Mouse (Mus musculus) cerebellum, postnatal 4 days (tissue): ENCODE data around the gene Rnf41.

Experiments
- DNase-seq, 2 experiments: peaks; one replicate each; pipeline ENCODE4 v3.0.0; 2022; ENCODE audit warnings: low spot score in 2 of 2, mixed read lengths in 1 of 2

Rnf41 gene

GRCm38 (mm10) chr10:128411211-128412054 lies at the start of gene Rnf41, which contains the start of gene Nabp2:
TSS of gene Rnf41 (plus strand) at chr10:128411657.
TSS of gene Nabp2 (minus strand) at chr10:128411492.
- DNase-seq = peak; percentile 90 to 96

- DNase-seq = no peak
Measured at GRCm38 (mm10) chr10:128361836-128362235, 49.6 kb upstream of the Rnf41 start.

DNA sequence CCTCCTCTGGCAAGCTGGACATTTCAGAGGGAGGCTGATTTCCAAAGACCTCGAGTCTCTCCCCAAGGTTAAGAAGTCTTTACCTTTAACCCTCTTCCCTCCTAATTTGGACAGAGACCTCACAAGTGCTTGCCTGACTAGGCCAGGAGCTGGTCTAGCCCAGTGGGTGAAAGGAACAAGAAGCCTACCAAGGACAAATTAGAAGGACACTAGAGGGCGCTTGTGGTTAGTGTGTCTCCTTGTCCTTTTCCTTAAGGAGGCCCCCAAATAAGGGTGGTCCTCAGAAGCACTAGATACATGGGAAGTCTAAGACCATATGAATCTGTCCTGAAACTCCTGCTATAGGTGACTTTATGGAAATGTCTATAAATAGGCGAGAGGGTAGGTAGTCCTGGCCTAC lies 48.9 kb upstream of the Rnf41 start:
- DNase-seq = no peak

DNA sequence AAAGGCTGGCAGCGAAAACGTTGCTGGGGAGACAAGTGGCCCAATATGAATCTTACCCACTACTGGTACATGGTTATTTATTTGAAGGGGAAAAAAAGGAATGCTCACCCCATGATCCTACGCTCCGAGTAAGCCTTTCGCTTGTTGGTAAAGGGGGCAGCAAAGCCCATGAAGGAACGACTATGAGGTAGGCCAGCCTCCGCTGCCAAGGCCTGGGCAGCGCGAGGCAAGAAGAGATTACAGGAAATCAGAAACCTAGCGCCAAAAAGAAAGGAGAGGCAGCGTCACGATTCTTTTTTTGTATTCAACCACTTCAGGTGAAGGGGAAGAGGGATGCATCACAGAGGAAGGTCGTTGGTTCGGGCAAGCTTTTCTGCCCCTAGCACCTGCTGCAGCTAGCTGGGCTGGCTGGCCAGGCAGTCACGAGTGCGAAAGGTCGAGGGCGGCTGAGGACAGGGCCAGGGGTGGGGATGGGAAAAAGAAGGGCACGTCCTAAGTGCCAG lies 43.5 kb upstream of the Rnf41 start:
- no peak for DNase-seq

DNA sequence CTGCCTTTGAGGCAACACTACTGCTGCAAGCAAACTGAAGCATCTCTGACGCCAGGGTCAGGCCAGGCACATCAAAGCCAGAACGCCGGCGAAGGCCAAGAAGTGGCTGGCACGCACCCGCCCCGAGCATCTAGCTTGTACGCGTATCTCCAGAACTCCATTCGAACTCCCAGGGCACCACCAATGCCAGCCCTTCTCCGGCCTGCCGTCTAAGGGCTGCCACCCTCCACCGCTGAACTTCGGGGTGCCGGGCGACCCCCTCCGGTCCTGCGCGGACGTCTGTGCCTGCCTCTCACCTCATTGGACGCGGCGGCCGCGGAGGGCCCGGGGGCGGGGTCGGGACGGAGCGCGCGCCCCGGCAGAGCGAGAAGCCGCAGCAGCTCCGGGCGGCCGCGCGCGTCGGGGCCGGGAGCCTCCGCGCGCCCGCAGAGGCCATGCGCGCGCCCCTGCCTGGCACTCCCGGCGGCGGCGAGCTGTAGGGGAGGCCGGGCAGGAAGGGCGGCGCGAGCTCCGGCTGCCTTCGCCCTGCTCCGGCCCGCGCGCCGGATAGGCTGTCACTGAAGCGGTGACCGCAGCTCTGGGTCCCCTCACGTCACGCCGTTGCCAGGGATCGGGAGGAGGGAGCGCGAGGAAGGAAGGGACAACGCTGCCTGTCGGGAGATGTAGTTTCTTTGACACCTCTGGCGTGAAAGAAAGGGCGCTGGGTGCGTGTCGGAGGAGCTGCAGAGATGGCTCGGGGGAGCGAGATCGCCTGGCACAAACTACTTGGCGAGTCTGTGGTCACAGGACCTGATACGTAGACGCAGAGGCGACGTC lies 42.8 kb upstream of the Rnf41 start, which contains the start of gene Coq10a:
TSS of gene Coq10a (minus strand) at position 596 of the 816 bp plus-strand sequence.
- DNase-seq = peak; percentile 79 to 88

GRCm38 (mm10) chr10:128369218-128369543 lies 42.3 kb upstream of the Rnf41 start:
- no peak for DNase-seq

GRCm38 (mm10) chr10:128369599-128369998 lies 41.9 kb upstream of the Rnf41 start:
- no peak for DNase-seq

DNA sequence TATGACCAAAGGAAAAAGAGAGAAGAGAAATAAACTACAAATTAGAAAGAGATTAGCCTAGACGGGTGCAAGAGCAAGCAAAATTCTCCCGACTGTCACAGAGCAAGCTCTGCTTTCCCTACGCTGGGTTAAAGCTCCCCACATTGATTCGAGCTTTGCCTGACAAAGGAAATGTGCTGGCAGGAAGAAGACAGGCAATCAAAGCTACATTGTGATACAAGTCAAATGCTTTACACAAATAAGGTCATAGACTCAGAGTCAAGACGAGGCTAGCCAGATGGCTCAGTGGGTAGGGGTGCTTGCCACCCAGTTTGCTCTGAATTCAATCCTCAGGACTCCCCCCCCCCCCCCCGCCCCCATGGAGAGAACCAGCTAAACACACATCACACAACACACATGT lies 41.4 kb upstream of the Rnf41 start:
- DNase-seq = no peak

GRCm38 (mm10) chr10:128370601-128371000 lies 40.9 kb upstream of the Rnf41 start:
- DNase-seq = no peak

- no peak for DNase-seq
Measured at GRCm38 (mm10) chr10:128372142-128372541, 39.3 kb upstream of the Rnf41 start.

GRCm38 (mm10) chr10:128372989-128373748 lies 38.3 kb upstream of the Rnf41 start:
- DNase-seq = no peak

DNA sequence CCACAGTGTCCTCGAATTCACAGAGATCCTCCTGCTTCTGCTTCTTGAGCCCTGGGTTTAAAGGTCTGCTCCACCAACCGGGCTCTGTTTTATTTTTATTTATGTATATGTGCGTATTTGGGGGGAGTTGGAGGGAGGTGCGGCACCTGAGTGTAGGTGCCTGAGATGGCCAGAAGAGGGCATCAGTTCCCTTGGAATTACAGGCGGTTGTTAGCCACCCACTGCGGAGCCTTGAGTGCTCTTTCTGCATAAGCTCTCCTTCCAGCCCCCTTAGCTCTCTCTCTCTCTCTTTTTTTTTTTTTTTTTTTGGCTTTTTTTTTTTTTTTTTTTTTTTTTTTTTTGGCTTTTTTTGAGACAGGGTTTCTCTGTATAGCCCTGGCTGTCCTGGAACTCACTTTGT lies 37.1 kb upstream of the Rnf41 start:
- no peak for DNase-seq

- DNase-seq = no peak
Measured at GRCm38 (mm10) chr10:128376099-128376454, 35.4 kb upstream of the Rnf41 start.

DNA sequence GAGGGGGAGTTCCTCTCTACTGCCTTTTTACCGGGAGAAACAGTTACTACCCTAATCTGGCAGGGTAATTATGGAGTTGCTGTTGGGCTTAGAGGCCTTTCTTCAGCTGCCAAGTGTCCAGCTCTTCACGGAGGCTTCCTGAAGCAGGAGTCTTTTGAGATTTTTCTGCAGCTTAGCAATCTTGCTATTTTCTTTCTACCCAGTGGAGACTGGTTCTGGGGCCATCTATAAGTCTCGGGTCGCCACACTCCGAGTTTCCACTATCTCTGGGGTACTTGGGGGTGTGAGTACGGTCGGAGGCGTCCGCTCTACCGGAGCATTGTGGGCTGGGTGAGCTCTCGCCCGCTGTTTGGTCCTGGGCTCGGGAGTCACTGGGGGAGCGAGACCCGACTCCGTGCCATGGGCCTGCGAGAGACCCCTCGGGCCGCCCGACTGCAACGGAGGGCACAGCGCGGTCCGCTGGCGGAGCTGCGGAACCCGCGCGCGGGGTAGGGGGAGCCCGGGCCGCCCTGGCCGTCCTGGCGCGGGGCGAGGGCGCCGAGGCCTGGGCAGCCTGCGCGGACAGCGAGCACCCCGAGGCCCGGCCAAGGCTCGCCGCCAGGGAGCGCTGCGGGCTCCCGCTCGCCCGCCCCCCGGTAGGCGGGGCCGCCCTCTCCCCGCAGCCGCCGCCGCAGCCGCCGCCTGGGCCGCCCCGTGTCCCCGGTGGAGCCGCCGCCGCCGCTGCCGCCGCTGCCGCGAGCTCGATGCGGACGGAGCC lies 34.8 kb upstream of the Rnf41 start, which contains the start of gene Ankrd52:
TSS of gene Ankrd52 (plus strand) at position 661 of the 757 bp plus-strand sequence.
- DNase-seq = peak; percentile 72 to 90

DNA sequence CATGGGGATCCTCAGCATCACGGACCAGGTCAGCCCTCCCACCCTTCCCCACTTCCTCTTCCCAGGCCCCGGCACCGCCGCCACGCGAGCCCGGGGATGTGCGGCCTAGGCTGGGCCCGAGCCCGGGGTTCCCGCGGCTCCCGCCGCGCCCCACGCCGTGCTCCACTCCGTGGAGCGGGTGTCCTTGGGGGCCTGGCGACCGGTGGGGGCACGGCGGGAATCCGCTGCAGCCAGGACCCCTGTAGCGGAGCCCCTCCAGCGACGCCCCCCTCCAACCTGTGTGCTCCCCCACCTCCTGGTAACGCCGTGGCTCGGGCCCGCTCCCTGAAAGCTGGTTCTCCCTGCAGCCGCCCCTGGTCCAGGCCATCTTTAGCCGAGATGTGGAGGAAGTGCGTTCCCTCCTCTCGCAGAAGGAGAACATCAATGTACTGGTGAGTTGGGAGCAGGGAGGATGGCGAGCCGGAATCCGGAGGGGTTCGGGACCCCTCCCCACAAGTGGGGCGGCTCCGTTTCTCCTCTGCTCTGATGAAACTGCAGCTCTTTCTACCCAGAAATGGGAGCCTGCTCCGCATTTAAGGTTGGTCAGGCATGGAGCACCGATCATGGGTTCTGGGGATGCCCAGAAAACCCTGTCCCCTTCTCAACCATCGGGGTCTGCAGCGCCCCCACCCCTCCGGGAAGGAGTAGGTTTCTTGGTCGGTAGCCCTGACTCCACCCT lies 34.1 kb upstream of the Rnf41 start:
- DNase-seq = peak; percentile 37 to 52

DNA sequence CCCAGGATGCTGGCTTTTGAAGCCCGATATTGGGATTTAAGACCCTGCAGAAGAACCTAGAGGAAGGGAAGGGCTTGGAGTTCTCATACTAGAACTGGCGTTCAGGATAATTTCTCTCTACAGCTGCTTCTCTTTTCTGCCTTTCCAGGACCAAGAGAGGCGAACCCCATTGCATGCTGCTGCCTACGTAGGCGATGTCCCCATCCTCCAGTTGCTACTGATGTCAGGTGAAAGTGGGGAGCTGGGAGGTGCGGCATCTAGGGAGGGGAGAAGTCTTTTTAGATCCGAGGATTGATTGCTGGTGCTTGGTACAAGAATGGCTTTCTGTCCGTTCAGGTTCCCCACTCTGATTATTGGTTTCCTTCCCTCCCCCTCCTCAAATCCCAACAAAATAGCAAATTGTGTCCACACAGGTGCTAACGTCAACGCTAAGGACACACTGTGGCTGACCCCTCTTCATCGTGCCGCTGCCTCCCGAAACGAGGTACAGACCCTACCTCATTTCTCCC lies 33.5 kb upstream of the Rnf41 start:
- DNase-seq = no peak

GRCm38 (mm10) chr10:128378462-128378861 lies 33.0 kb upstream of the Rnf41 start:
- DNase-seq = no peak

GRCm38 (mm10) chr10:128379260-128379659 lies 32.2 kb upstream of the Rnf41 start:
- DNase-seq = no peak

DNA sequence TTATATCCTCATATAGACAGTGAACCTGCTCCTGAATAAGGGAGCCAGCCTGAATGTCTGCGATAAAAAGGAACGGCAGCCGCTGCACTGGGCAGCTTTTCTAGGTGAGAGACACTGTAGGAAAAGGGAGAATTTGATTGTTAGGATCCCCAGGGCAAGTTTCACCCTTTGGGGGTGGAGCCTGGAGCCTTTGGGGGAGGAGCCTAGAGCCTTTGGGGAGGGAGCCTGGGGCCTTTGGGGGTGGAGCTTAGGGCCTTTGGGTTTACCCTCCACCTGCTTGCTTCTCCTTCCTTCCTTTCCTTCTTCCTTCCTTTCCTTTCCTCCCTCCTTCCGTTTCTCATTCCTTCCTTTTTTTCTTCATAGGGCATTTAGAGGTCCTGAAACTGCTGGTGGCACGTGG lies 30.9 kb upstream of the Rnf41 start:
- no peak for DNase-seq

GRCm38 (mm10) chr10:128382482-128382881 lies 29.0 kb upstream of the Rnf41 start:
- DNase-seq = no peak
